Mouse (Mus musculus) limb, embryonic 14.5 days (tissue): ENCODE results near the gene Rprd1b. TPM values are rescaled to one million over a fixed set of nuclear protein-coding genes. Genes with fewer than 3 reads are reported as not detected.

Experiments used
- ATAC-seq: fragments of 200-750 bp; cut with Nextera tagmentation; 2 replicates; pipeline ENCODE4 v1.8.0; 2017; ENCODE audit warnings: low read depth, moderate number of reproducible peaks, moderate TSS enrichment; ENCODE audit not compliant: low FRiP score
- DNase-seq: peaks from one replicate; pipeline ENCODE4 v3.0.0-alpha.2; 2015; ENCODE audit warnings: low spot score
- H3K27ac ChIP-seq: fragments of 300-500 bp; sonication (generic); replicated peaks from 2 replicates; pipeline ENCODE4 v1.5.1; 2014; ENCODE audit warnings: low read depth, mild to moderate bottlenecking, low read length, moderate library complexity, mixed read lengths
- H3K27me3 ChIP-seq: fragments of 300-500 bp; sonication (generic); 2 replicates; pipeline ENCODE4 v1.6.1; 2014; ENCODE audit warnings: low read length, mixed read lengths; ENCODE audit not compliant: control insufficient read depth, insufficient read depth
- H3K36me3 ChIP-seq: fragments of 300-500 bp; sonication (generic); 2 replicates; pipeline ENCODE4 v1.6.1; 2014; ENCODE audit warnings: mild to moderate bottlenecking, low read length, moderate library complexity, mixed read lengths; ENCODE audit not compliant: control insufficient read depth, insufficient read depth
- H3K4me1 ChIP-seq: fragments of 300-500 bp; sonication (generic); 2 replicates; pipeline ENCODE4 v1.6.1; 2014; ENCODE audit warnings: antibody characterized with exemption, low read length, mixed read lengths; ENCODE audit not compliant: control insufficient read depth, insufficient read depth
- H3K4me2 ChIP-seq: fragments of 300-500 bp; sonication (generic); replicated peaks from 2 replicates; pipeline ENCODE4 v1.6.1; 2014; ENCODE audit warnings: low read depth, mild to moderate bottlenecking, low read length, moderate library complexity; ENCODE audit not compliant: severe bottlenecking
- H3K4me3 ChIP-seq: fragments of 300-500 bp; sonication (generic); replicated peaks from 2 replicates; pipeline ENCODE4 v1.5.1; 2014; ENCODE audit warnings: low read length
- H3K9ac ChIP-seq: fragments of 300-500 bp; sonication (generic); 2 replicates; pipeline ENCODE4 v1.6.1; 2014; ENCODE audit warnings: mild to moderate bottlenecking, low read depth, low read length, moderate library complexity; ENCODE audit not compliant: severe bottlenecking
- H3K9me3 ChIP-seq: fragments of 300-500 bp; sonication (generic); 2 replicates; pipeline ENCODE4 v1.6.1; 2016; ENCODE audit warnings: low read length; ENCODE audit not compliant: control insufficient read depth
- POLR2A ChIP-seq: fragments of 200-500 bp; IDR thresholded peaks from 2 replicates; pipeline ENCODE4 v1.8.0; 2012; ENCODE audit warnings: inconsistent platforms, mild to moderate bottlenecking, moderate library complexity, borderline replicate concordance; ENCODE audit not compliant: insufficient read depth, insufficient read length; ENCODE audit errors: extremely low read depth
- WGBS: fragments of 180-500 bp; shearing (Covaris S2); extraction: QIAGEN DNeasy Blood & Tissue Kit; methylation state at CpG from one replicate; pipeline ENCODE4 v1.1.7; 2014; 5-methylcytosine and 5-hydroxymethylcytosine counted together
- polyA plus RNA-seq, 2 experiments: library from polyadenylated mRNA; depleted of rRNA in 1 of 2; stranded (reverse) in 1 of 2; unstranded in 1 of 2; fragments of >200 nt; fragmentation: Nextera tagmentation in 1 of 2; extraction: Ambion mirVana in 1 of 2; gene quantifications; 2 replicates each; pipeline versions ENCODE4 v1.2.1 to v1.2.3; 2012 to 2014

Gene Rprd1b
- polyA plus RNA-seq, 2 experiments: 30.6 to 37.1 TPM

GRCm38 (mm10) chr2:158146971-158147370 lies 118.7 kb downstream of the Rprd1b start:
- H3K36me3 ChIP-seq: no peaks in the 10 kb centered on the region
- 0 out of 2 replicates have a peak, but pooled peaks cover 4% of the 10 kb centered on the region for H3K9me3 ChIP-seq
- ATAC-seq: no peak
- H3K9ac ChIP-seq: no peak overlapping the region
- H3K27me3 ChIP-seq: no peaks in the 10 kb centered on the region
- H3K4me2 ChIP-seq: no peak overlapping the region
- H3K4me3 ChIP-seq: no peak overlapping the region
- no peaks in the 10 kb centered on the region; the same call in 1 of the 2 replicates for H3K4me1 ChIP-seq
- TF ChIP-seq POLR2A: no peak
- H3K27ac ChIP-seq: no peak overlapping the region
- 92% methylated on average over 8 of the region's 8 CpGs for WGBS
- no peak for DNase-seq

DNA sequence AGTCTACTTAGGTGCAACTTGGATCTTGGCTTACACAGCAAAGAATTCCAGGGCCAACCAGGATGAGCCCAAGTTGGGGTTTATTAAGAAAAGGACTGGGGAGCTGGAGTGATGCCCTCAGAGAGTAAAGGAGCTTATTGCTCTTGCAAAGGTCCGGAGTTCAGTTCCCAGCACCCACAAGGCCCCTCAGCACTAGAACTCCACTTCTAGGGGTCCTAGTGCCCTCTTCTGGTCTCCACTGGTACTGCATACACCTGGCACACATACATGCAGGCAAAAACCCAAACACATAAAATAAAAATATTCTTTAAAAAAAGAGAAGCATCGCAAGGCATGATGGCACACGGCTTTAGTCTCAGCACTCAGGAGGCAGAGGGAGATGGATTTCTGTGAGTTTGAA lies 122.8 kb downstream of the Rprd1b start:
- H3K9ac ChIP-seq: no peak overlapping the region
- ATAC-seq (no peak), DNase-seq (no peak)
- no peak overlapping the region for H3K4me3 ChIP-seq
- 94% methylated on average over 3 of the region's 3 CpGs for WGBS
- no peaks in the 10 kb centered on the region for H3K27me3 ChIP-seq
- H3K27ac ChIP-seq: no peak overlapping the region
- no peaks in the 10 kb centered on the region for H3K36me3 ChIP-seq
- H3K4me1 ChIP-seq: peaks cover 11% of the 10 kb centered on the region
- TF ChIP-seq POLR2A: no peak
- H3K9me3 ChIP-seq: 0 out of 2 replicates have a peak, but pooled peaks cover 4% of the 10 kb centered on the region
- no peak overlapping the region for H3K4me2 ChIP-seq

DNA sequence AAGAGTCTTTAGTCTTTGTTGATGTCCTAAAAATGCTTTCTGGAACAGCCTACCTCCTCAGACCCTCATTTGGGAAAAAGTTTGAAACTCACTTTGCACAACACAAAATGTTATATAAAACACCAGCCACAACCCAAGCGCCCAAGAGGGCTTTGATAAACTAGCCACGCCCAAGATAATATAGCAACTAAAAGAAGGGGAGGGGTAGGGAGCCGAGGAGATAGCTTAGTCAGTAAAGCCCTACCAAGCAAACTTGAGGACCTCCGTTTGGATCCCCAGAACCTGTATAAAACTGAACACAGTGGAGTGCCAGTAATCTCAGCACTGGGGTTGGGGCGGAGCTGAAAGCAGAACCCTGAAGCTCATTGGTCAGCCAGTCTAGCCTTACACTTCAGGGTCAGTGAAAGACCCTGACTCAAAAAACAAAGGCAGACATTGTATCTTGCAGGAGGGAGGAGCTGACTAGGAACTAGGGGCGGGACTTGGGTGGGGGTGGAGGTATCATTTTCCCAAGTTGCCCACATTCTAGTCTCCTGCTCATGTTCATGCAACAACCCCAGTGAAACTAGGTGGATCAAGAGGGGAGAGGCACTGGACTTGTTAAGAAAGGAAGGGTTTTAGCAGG lies 124.5 kb downstream of the Rprd1b start:
- peak overlapping the region; percentile 59 for H3K4me2 ChIP-seq
- H3K36me3 ChIP-seq: no peaks in the 10 kb centered on the region
- ATAC-seq: peak; percentile 41; the same call in 1 of the 2 replicates
- TF ChIP-seq POLR2A: no peak
- 0 out of 2 replicates have a peak, but pooled peaks cover 4% of the 10 kb centered on the region for H3K9me3 ChIP-seq
- DNase-seq: no peak
- WGBS: 46% methylated on average over 6 of the region's 6 CpGs
- 0 out of 2 replicates have a peak overlapping the region, but pooled peaks have one; percentile 52 for H3K27ac ChIP-seq
- no peak overlapping the region for H3K4me3 ChIP-seq
- no peak overlapping the region for H3K9ac ChIP-seq
- peaks cover 11% of the 10 kb centered on the region for H3K4me1 ChIP-seq
- no peaks in the 10 kb centered on the region for H3K27me3 ChIP-seq

GRCm38 (mm10) chr2:158153728-158154343 lies 125.5 kb downstream of the Rprd1b start:
- no peak for TF ChIP-seq POLR2A
- Histone ChIP-seq H3K4me1 (peaks cover 11% of the 10 kb centered on the region), H3K9me3 (0 out of 2 replicates have a peak, but pooled peaks cover 4% of the 10 kb centered on the region), H3K9ac (peak overlapping the region; percentile 49), H3K4me2 (peak overlapping the region; percentile 59), H3K27me3 (no peaks in the 10 kb centered on the region), H3K4me3 (peak overlapping the region; percentile 32), H3K36me3 (no peaks in the 10 kb centered on the region), H3K27ac (peak overlapping the region; percentile 65; the same call in 1 of the 2 replicates)
- WGBS: 2% methylated on average over 22 of the region's 22 CpGs
- ATAC-seq (peak; percentile 68), DNase-seq (peak; percentile 64)

GRCm38 (mm10) chr2:158154641-158155040 lies 126.3 kb downstream of the Rprd1b start:
- H3K27ac ChIP-seq: no peak overlapping the region
- 68% methylated on average over 8 of the region's 8 CpGs for WGBS
- ATAC-seq (no peak), DNase-seq (no peak)
- 0 out of 2 replicates have a peak, but pooled peaks cover 4% of the 10 kb centered on the region for H3K9me3 ChIP-seq
- no peak overlapping the region for H3K9ac ChIP-seq
- no peaks in the 10 kb centered on the region for H3K27me3 ChIP-seq
- no peak overlapping the region for H3K4me2 ChIP-seq
- no peak overlapping the region for H3K4me3 ChIP-seq
- no peaks in the 10 kb centered on the region for H3K36me3 ChIP-seq
- H3K4me1 ChIP-seq: peaks cover 11% of the 10 kb centered on the region
- no peak for TF ChIP-seq POLR2A
